Mouse (Mus musculus): Measurements from ENCODE around the gene Ctxn2.

Ctxn2 gene

DNA sequence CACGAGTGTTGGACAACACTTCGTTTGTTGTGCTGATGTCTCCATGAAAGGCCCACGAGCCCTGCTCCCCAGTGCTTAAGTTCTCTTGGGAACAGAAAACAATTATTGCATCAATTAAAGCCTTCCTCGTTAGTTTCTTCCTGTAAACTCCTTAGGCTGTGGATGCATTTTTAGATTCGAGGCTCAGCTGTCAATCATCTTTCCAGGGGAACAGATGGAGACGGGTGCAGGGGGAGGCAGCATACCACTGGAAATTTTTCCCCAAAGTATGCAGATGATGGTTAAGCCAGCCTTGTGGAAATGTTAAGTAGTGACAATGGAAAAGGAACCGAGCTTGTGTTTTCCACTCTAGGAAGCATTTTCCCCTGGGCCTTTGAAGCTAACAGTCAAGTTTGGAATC lies 60.3 kb downstream of the Ctxn2 start:
- DNase-seq (ENCODE audit: low spot score) = no peak
